Mouse (Mus musculus) layer of hippocampus, adult 6 months (tissue): ENCODE results near the gene Cfh. TPM values are rescaled to one million over a fixed set of nuclear protein-coding genes. Genes with fewer than 3 reads are reported as not detected.

ENCODE experiments used
- long read RNA-seq, 2 experiments: library from polyadenylated mRNA; unstranded; transcript quantifications; one replicate each; pipeline ENCODE4 v2.0.0; 2019 to 2020
- polyA plus RNA-seq: library from polyadenylated mRNA; unstranded; fragments of <200 nt; fragmentation: Nextera tagmentation; gene quantifications from 2 replicates; pipeline ENCODE4 v1.2.3, GENCODE M21; 2021

The Cfh gene
- 5.2 and 6.2 TPM in 2 replicates for polyA plus RNA-seq
- long read RNA-seq, experiment 1, full-length matches to known transcripts = 2 of 19 reads
- long read RNA-seq, experiment 1, partial matches to known transcripts = 11 of 19 reads
- long read RNA-seq, experiment 1, other reads (novel, unspliced or antisense) = 6 of 19 reads
- long read RNA-seq, experiment 2, full-length matches to known transcripts = 15 of 28 reads
- long read RNA-seq, experiment 2, partial matches to known transcripts = 5 of 28 reads
- long read RNA-seq, experiment 2, other reads (novel, unspliced or antisense) = 8 of 28 reads

DNA sequence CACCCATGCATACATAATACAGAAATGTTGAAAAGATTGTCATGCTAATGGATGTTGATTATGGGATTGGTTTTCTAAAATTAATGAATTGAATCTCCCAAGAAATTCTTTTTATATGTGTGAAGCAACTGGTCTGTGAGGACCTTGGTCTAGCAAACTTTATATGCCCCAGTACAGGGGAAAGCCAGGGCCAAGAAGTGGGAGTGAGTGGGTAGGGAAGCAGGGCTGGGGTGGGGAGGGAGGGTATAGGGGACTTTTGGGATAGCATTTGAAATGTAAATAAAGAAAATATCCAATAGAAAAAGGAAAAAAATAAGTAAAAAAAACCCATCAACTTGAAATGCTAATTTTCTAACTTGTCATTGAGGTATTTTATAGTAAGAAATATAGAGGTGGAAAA is at the start of gene Cfh:
Gene Cfh (minus strand): TSS at position 101 of the 400 bp plus-strand sequence.

Other genes with a start within 250 kb of the Cfh start
- 2.4 and 2.5 TPM in 2 replicates for gene Kcnt2, start 62.4 kb upstream of the Cfh start, polyA plus RNA-seq